Mouse (Mus musculus): ENCODE data around the gene Atf1. TPM values are rescaled to one million over a fixed set of nuclear protein-coding genes. Genes with fewer than 3 reads are reported as not detected.
"Not testable (repeated sequence)": the region's sequence is repeated elsewhere in the genome, so short reads cannot be mapped to it uniquely, and the experiment has no call there.

Atf1 gene
- polyA plus RNA-seq, 2 experiments: 24.9 to 29.7 TPM

DNA sequence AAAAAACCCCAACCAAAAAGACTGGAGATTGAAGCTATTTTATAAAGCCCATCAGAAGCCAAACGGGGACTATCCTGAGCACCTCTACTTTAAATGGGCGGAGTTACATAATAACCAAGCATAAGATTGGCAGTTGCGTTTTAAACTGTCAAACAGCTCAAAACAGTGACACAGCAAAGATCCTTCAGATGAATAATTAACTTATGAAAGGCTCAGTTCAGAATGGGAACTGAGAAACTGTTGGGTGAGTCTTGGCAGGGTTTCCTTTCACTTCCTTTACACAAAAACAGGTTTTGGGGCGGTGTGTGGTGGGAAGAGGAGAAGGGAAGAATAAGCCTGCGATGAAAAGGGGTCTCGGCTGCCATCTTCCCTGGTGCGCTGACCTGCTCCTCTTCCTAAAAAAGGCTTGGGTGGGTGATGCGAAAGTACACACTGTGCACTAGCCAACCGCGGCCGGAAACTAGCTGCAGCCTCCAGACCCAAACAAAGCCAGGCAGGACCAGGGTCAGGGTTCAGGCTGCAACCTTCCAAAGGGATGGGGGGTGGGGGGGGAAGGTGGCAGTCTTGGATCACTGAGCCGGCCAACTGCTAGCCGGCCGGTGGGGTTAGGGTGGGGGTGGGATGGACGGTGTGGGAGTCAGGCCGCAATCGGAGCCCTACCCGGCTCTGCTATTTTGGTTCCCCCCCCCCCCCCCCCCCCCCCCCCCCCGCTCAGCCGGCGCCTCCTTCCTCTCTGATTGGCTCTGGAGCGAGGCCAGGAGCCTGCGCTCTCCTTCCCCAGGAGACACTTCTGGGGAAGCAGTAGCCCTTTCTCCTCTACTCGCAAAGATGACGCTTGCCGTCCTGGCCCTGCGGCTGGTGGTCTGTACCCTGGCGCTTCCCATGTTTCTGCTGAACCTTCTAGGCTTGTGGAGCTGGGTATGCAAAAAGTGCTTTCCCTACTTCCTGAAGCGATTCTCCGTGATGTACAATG is 76.7 kb downstream of the Atf1 start, which contains the start of gene Mettl7a1:
Mettl7a1 (plus strand) TSS at position 122 of the 973 bp plus-strand sequence.
- ATAC-seq (ENCODE audit: insufficient read depth) (peak; percentile 75), DNase-seq (ENCODE audit: low read depth in 3 of 3, low spot score in 3 of 3) (peak; percentile 64 to 80 (median 74))
- H3K36me3 ChIP-seq (replicated peaks; ENCODE audit: control insufficient read depth, insufficient read depth, low read depth): no peaks in the 10 kb centered on the region
- 1% methylated on average over 21 of the region's 30 CpGs for WGBS (ENCODE audit: insufficient replicate concordance)
- TF ChIP-seq CTCF (IDR thresholded peaks at IDR 0.05; ENCODE audit: low read depth) (no peak), EP300 (IDR thresholded peaks at IDR 0.05; ENCODE audit: low read depth) (peak; percentile 60; the same call in 1 of the 2 replicates)
- no peaks in the 10 kb centered on the region for H3K27me3 ChIP-seq (ENCODE audit: control insufficient read depth, insufficient read depth, low read length)
- peak within 1 kb of the TSS; percentile 78 for H3K9ac ChIP-seq (replicated peaks)
- peak within 1 kb of the TSS; percentile 77 for H3K27ac ChIP-seq
- H3K4me1 ChIP-seq (replicated peaks; ENCODE audit: control insufficient read depth in 2 of 2, insufficient read depth in 2 of 2, low read length in 1 of 2): peaks cover 13 to 26% of the 10 kb centered on the region in 2 experiments
- peak within 1 kb of the TSS; percentile 64 to 99 for H3K4me3 ChIP-seq (ENCODE audit: insufficient read depth in 1 of 2, low read depth in 2 of 2, low read length in 2 of 2)
- peak within 1 kb of the TSS; percentile 87 for H3K4me2 ChIP-seq (ENCODE audit: low read depth)
- no peaks in the 10 kb centered on the region for H3K9me3 ChIP-seq (ENCODE audit: control insufficient read depth, low read length)

DNA sequence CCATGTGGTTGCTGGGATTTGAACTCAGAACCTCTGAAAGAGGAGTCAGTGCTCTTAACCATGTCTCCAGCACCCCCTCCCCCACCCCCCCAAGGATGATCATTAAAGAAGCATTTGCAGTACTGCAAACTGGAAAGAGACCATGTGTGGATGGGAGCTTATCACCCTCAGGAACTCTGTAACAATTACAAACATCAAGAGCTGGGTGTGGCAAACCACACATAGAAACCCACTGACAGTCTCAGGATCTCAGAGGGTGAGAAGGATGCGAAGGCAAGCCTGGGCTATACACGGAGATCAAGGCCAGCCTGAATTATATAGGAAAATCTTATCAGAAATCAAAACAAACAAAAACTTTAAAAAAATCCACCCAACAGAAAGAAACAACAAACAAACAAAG is 78.6 kb downstream of the Atf1 start:
- WGBS (ENCODE audit: insufficient replicate concordance): 32% methylated on average over 2 of the region's 2 CpGs
- Histone ChIP-seq H3K4me3 (ENCODE audit: insufficient read depth in 1 of 2, low read depth in 2 of 2, low read length in 2 of 2) (peak overlapping the region in 1 of 2 experiments; percentile 64; a peak in 1 of 4 replicates), H3K36me3 (replicated peaks; ENCODE audit: control insufficient read depth, insufficient read depth, low read depth) (no peaks in the 10 kb centered on the region), H3K4me1 (replicated peaks; ENCODE audit: control insufficient read depth in 2 of 2, insufficient read depth in 2 of 2, low read length in 1 of 2) (peaks cover 8 to 16% of the 10 kb centered on the region in 2 experiments), H3K9me3 (ENCODE audit: control insufficient read depth, low read length) (no peaks in the 10 kb centered on the region), H3K27ac (no peak overlapping the region), H3K27me3 (ENCODE audit: control insufficient read depth, insufficient read depth, low read length) (no peaks in the 10 kb centered on the region), H3K4me2 (ENCODE audit: low read depth) (peak overlapping the region; percentile 87), H3K9ac (replicated peaks) (no peak overlapping the region)
- no peak for ATAC-seq (ENCODE audit: insufficient read depth)
- no peak for TF ChIP-seq CTCF (IDR thresholded peaks at IDR 0.05; ENCODE audit: low read depth)
- no peak for TF ChIP-seq EP300 (IDR thresholded peaks at IDR 0.05; ENCODE audit: low read depth)
- no peak for DNase-seq (ENCODE audit: low read depth in 3 of 3, low spot score in 3 of 3)

DNA sequence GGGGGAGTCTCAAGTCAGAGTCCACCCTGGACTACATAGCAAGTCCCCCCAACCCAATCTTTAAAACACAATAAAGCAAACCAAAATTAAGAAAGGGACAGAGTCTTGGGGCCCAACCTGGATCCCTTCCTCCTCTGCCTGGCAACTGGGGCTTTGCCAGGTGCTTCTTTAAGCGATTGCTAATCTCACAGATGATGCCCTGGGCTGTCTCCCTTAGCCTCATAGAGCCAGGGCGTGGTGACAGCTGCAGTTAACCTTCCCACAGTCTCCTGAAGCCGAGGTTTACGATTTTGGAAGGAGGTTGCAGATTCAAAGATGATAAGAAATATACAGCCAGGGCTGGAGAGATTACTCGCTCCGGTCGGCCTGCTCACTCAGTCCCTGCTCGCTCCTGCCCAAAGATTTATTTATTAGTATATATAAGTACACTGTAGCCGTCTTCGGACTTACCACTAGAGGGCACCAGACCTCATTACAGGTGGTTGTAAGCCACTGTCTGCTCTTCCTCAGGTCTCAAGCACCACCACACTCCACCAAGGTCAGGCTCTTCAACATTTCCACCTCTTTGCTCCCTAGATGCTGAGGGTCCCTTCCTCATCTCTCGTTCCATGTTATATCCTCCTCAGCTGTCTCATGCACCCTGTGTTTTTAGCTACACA is 79.9 kb downstream of the Atf1 start:
- not testable (repeated sequence) for H3K27me3 ChIP-seq (ENCODE audit: control insufficient read depth, insufficient read depth, low read length); H3K9ac ChIP-seq (replicated peaks); H3K4me3 ChIP-seq (ENCODE audit: insufficient read depth in 1 of 2, low read depth in 2 of 2, low read length in 2 of 2); H3K4me2 ChIP-seq (ENCODE audit: low read depth); H3K9me3 ChIP-seq (ENCODE audit: control insufficient read depth, low read length); H3K27ac ChIP-seq; H3K36me3 ChIP-seq (replicated peaks; ENCODE audit: control insufficient read depth, insufficient read depth, low read depth)
- peak; percentile 40; the same call in 1 of the 2 replicates for ATAC-seq (ENCODE audit: insufficient read depth)
- 25% methylated on average over 11 of the region's 11 CpGs for WGBS (ENCODE audit: insufficient replicate concordance)
- DNase-seq (ENCODE audit: low read depth in 3 of 3, low spot score in 3 of 3): peak; percentile 43 to 53 (median 47)
- peak; percentile 78 for TF ChIP-seq CTCF (IDR thresholded peaks at IDR 0.05; ENCODE audit: low read depth)
- peaks cover 8 to 16% of the 10 kb centered on the region in 2 experiments for H3K4me1 ChIP-seq (replicated peaks; ENCODE audit: control insufficient read depth in 2 of 2, insufficient read depth in 2 of 2, low read length in 1 of 2)

Other genes starting within 250 kb of the Atf1 start
- 1.7 and 2.0 TPM in 2 replicates for gene Dip2b, start 189.2 kb upstream of the Atf1 start, polyA plus RNA-seq (2012; rRNA removed)
- 2.5 and 2.8 TPM in 2 replicates for gene Dip2b, start 189.2 kb upstream of the Atf1 start, polyA plus RNA-seq (2014; fragmentation: Nextera tagmentation; extraction: Ambion mirVana)
- not detected in 2 replicates for gene Tmprss12, start 53.0 kb downstream of the Atf1 start, polyA plus RNA-seq (2012; rRNA removed)
- not detected in 2 replicates for gene Tmprss12, start 53.0 kb downstream of the Atf1 start, polyA plus RNA-seq (2014; fragmentation: Nextera tagmentation; extraction: Ambion mirVana)
- gene Mettl7a1, start 76.3 kb downstream of the Atf1 start, polyA plus RNA-seq (2012; rRNA removed): 19.1 and 22.9 TPM in 2 replicates
- gene Mettl7a1, start 76.3 kb downstream of the Atf1 start, polyA plus RNA-seq (2014; fragmentation: Nextera tagmentation; extraction: Ambion mirVana): 4.0 and 4.7 TPM in 2 replicates
- gene Mettl7a3, start 107.1 kb downstream of the Atf1 start, polyA plus RNA-seq (2012; rRNA removed): not detected in 2 replicates
- not detected in 2 replicates for gene Mettl7a3, start 107.1 kb downstream of the Atf1 start, polyA plus RNA-seq (2014; fragmentation: Nextera tagmentation; extraction: Ambion mirVana)
- gene Methig1, start 125.3 kb downstream of the Atf1 start, polyA plus RNA-seq (2012; rRNA removed): 0.04 TPM in 1 of 2 replicates, not detected in the other
- gene Methig1, start 125.3 kb downstream of the Atf1 start, polyA plus RNA-seq (2014; fragmentation: Nextera tagmentation; extraction: Ambion mirVana): 0.09 TPM in 1 of 2 replicates, not detected in the other
- gene Mettl7a2, start 125.4 kb downstream of the Atf1 start, polyA plus RNA-seq (2012; rRNA removed): not detected in 2 replicates
- gene Mettl7a2, start 125.4 kb downstream of the Atf1 start, polyA plus RNA-seq (2014; fragmentation: Nextera tagmentation; extraction: Ambion mirVana): 0.11 TPM in 1 of 2 replicates, not detected in the other
- gene Higd1c, start 136.7 kb downstream of the Atf1 start, polyA plus RNA-seq (2012; rRNA removed): not detected in 2 replicates
- not detected in 2 replicates for gene Higd1c, start 136.7 kb downstream of the Atf1 start, polyA plus RNA-seq (2014; fragmentation: Nextera tagmentation; extraction: Ambion mirVana)
- 0.01 TPM in 1 of 2 replicates, not detected in the other for gene Gm5475, start 194.3 kb downstream of the Atf1 start, polyA plus RNA-seq (2012; rRNA removed)
- 0.05 TPM in 1 of 2 replicates, not detected in the other for gene Gm5475, start 194.3 kb downstream of the Atf1 start, polyA plus RNA-seq (2014; fragmentation: Nextera tagmentation; extraction: Ambion mirVana)
- gene Slc11a2, start 197.3 kb downstream of the Atf1 start, polyA plus RNA-seq (2012; rRNA removed): 38.4 and 40.8 TPM in 2 replicates
- gene Slc11a2, start 197.3 kb downstream of the Atf1 start, polyA plus RNA-seq (2014; fragmentation: Nextera tagmentation; extraction: Ambion mirVana): 37.7 and 38.4 TPM in 2 replicates
- 15.2 and 18.1 TPM in 2 replicates for gene Letmd1, start 241.2 kb downstream of the Atf1 start, polyA plus RNA-seq (2012; rRNA removed)
- gene Letmd1, start 241.2 kb downstream of the Atf1 start, polyA plus RNA-seq (2014; fragmentation: Nextera tagmentation; extraction: Ambion mirVana): 9.5 and 10.6 TPM in 2 replicates